Mouse (Mus musculus) frontal cortex, adult (tissue): ENCODE measurements around the gene Paqr9.
"Not testable (repeated sequence)": the region's sequence is repeated elsewhere in the genome, so short reads cannot be mapped to it uniquely, and the experiment has no call there.

Experiments used
- ATAC-seq: cut with Nextera tagmentation; 2 replicates; pipeline ENCODE4 v1.9.2; 2017; ENCODE audit warnings: mild to moderate bottlenecking, moderate library complexity, mixed read lengths; ENCODE audit not compliant: low TSS enrichment

The Paqr9 gene

DNA sequence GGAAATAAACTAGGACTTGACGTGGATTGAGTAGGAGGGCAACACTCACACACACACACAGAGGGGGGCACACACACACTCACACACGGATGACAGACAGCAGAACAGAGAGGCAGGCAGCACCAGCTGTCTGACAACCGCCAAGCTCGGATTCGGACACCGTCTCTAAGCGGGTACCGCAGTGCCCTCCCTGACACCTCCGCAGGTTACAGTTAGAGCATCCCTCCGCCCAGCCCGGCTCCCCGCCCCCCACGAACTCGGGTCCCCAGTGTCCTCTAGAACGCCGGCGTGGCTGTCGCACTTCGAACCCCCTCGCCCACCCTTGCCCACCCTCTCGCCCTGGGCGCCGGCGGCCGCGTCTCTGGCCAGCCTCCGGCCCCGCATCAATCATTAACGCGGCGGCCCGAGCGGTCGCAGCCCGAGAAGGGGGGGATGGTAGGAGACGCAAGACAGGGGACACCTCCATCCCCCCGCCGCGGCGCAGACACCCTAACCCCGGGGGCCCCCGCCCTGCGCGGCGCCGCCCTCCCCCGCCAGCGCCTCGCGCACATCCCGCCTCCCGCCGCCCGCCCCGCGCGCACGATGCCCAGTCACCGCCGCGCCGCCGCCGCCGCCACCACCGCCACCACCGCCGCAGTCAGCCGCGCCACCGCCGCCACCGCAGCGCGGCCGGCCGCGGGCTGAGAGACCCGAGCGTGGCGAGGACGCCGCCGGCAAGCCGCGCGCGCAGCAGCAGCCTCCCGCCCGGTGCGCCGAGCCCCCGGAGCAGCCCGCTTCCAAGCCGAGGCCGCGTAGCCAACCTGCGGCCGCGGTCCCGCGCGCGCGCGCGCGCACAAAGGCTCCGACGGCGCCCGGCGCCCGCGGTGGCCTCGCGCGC, at the start of gene Paqr9:
Gene Paqr9, plus strand, starts transcription at position 599 of the 877 bp plus-strand sequence.
- peak; percentile 45 for ATAC-seq

DNA sequence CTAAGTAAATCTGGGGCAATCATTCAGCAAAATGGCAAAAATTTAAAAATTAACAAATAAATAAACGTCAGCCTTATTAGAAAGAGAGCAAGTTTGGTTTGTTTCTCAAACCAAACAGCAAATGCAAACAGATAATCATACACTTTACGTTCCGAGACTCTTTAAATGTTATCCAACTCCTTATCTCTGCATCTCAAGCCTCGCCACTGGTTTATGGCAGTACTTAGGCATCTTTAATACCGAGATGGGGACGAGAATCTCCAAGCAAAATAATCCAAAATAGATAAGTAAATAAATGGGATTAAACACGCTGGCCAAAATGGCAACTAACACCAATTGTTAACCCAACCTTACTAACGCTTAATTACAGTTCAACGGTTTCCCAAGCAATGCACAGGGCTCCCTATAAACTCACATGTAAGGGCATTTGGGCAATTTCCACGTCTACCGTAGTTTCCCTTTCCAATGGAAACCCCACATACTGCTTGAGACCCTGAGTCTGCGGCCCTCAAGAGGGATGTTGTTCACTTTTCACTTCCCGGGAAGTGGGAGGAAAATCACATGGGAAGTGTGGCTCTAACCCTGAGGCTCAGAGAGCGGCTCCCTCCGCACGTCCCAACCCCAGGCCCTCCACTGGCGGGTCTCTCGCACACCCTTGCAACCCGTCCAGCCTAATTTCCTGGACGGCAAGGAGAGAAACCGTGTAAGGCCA, 48.6 kb upstream of the Paqr9 start:
- peak; percentile 2; the same call in 1 of the 2 replicates for ATAC-seq

DNA sequence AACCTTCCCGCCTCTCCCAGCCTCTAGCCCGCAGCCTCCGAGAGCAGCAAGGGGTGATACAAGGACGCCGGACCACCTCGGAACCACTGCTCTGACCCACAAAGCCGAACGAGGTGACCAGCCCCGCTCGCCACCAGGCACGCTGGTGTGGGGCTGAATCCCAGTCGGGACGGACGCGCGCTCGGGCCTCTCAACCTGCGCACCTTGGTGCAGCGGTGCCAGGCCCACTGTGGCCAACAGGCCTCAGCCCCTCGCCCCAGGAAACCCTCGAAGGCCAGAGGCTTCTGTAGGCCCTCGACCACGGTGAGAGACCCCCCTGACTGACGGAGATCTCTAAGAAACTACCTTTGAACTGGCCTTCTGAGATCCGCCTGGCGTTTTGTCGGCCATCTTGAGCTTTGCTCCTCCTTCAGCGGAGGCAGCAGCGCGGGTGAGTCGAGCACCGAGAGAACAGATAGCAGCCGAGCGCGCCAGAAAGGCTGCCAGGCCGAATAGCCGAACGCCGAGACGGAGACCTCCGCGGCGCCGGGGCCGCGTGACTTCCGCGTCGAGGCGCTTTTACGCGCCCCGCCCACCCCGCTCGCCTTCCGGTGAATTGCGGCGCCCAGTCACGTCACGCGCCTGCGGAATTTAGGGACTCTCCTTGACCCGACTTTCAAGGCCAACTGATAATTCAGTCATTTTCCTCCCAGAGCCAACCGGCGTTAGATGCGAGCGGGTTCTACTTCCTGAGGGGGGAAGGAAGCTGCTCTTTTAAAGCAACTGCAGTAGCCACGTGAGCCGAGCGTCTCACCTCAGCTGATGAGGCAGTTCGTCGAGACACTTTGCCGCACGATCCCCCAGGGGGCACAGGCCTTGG, 47.8 kb upstream of the Paqr9 start, which contains the start of gene U2surp:
Gene U2surp, minus strand, starts transcription at position 525 of the 859 bp plus-strand sequence.
- ATAC-seq = peak; percentile 92

DNA sequence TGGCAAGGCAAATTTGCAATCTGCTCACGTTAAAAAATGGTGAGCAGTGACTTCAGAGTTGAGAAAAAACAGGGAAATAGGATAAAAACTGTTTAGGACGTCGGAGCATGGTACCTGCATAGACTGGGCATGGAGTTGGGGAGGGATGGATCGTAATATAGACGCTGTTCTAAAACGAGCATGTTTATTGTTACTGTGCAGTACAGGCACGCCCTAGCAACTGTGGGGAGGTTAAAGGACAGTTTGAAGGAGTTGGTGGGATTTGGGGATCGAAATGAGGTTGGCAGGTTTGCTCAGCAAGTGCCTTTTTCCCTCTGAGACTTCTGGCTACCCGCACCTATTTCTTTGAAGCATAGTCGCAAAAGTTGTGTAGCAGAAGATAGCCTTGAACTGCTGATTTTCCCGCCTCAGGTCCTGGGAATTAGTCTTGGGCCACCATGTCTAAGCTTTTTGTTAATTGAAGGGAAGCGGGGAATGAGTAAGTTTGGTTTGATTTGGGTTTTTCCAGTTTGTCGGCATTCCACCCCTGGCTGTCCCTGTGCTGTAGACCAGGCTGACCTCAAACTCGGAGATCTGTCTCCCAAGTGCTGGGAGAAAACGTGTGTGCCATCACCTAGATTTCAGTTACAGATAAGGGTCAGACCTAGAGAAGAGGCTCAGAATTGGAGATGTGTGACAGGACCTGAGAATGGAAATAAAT, 47.0 kb upstream of the Paqr9 start:
- peak; percentile 47 for ATAC-seq

DNA sequence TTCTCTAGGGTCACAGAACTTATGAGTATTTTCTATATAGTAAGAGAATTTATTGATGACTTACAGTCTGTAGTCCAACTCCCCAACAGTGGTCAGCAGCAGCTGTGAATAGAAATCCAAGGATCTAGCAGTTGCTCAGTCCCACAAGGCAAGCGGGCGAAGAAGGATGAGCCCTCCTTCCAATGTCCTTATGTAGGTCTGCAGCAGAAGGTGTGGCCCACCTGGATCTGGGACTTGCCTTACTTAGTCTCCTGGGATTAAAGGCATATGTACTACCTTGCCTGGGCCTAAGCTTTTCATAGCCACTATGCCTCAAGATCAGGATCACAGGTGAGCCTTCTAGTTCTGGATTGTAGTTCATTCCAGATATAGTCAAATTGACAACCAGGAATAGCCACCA, 45.7 kb upstream of the Paqr9 start:
- no peak for ATAC-seq

GRCm38 (mm10) chr9:95514361-95514760, 45.1 kb upstream of the Paqr9 start:
- not testable (repeated sequence) for ATAC-seq

DNA sequence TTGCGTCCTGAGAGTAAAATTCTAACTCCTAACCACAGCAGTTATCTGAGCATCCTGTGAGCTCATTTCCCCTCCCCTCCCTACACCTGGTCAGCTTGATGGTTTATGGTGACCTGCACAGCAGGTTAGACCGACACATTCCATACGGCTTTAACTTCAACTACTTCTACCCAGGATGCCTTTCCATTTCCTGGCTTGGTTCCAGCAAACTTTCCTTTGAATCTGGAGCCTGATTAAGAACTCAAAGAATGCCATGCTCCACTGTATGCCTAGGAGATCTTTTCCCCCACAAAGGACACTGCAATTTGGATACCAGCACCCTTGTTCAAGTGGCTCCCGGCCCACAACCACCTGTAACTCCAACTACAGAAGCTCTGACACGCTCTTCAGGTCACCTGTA, 38.9 kb upstream of the Paqr9 start:
- no peak for ATAC-seq

DNA sequence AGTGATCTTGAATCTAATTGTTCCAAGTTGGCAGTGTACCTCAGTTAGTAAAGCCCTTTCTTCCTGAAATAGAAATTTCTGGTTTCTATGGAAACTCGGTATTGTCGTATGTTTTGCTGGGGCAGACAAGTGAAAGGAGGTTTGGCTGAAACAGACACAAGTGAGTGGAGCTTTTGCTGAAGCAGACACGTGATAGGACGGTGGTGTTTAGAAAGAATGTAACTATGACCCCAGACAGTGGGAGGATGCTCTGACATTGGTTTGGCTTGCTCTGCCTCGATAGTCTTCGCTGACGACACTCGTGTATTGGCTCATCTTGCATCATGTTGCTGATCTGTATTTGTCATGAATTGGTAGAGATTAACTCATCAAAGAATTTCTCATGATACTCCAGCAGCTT, 38.4 kb upstream of the Paqr9 start:
- 0 out of 2 replicates have a peak, but pooled peaks have one; percentile 41 for ATAC-seq

DNA sequence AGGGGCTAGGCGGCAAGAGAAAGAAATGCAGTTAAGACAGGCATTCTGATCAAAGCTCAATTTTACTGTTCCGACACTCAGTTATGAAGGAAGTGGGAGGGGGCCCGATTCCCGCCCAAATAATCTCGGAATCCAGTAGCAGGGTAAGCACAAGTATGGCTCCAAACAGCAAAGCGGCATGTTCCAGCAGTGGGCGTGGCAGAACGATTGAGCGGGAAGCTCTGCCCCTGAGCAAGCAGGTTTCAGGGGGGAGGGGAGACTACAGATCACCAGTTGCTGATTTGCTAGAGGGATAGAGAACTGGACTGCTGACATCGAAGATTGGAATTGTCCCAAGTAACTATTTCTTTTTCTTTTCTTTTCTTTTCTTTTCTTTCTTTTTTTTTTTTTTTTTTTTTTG, 37.9 kb upstream of the Paqr9 start:
- ATAC-seq = no peak

DNA sequence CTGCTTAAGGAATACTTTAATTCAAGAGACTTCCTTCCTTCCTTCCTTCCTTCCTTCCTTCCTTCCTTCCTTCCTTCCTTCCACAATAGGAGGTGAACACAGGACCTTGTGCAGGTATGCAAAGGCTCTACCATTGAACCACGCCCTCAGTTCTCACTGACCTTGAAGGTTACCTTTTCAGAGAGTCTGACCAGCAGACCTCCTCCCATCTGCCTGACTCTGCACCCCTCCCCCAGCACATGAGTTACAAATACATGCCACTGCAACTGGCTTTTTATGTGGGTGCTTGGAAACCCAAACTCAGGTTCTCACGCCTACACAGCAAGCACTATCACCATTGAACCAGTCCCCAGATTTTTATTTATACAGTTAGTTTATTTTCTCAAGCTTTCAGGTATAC, 36.9 kb upstream of the Paqr9 start:
- ATAC-seq = no peak

GRCm38 (mm10) chr9:95525376-95525775, 34.1 kb upstream of the Paqr9 start:
- ATAC-seq = no peak

- ATAC-seq = no peak
Measured at GRCm38 (mm10) chr9:95525961-95526360, 33.5 kb upstream of the Paqr9 start.

DNA sequence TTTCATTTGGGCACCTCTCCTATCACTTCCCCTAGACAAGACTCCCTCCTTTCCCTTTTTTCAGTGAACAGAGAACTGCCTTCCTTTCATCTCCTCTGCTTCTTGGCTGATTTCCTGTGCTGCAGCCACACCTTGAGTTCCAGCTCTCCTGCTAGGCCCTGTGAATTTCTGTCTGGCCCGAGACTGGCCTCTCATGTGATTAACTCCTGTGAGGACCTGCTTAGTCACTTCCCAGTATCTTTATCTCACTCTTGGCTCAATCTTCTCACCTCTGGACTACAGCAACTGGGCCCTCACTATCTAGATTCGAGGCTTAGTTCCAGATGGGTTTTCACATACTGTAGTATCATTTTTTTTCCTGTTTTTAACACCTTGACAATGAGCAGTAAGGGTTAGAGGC, 31.8 kb upstream of the Paqr9 start:
- no peak for ATAC-seq

- ATAC-seq = no peak; the same call in 1 of the 2 replicates
Measured at GRCm38 (mm10) chr9:95531144-95531543, 28.3 kb upstream of the Paqr9 start.

DNA sequence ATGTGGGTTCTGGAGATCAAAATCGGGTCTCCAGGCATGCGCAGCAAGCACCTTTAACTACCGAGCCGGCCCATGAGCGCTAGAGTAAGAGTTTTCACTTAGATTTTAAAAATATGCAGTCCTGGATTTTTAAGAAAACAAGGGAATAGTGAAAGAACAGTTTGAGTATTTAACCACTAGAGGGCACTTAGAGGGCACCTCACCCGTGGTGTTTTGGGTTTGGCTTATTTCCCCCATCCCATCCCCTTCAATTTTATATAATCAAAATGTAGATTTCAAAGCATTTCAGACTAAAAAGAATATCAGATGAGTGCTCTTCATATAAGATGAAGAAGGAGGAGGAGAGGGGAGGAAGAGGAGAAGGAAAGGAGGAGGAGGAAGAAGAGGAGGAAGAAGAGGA, 25.6 kb upstream of the Paqr9 start:
- ATAC-seq = peak; percentile 70

DNA sequence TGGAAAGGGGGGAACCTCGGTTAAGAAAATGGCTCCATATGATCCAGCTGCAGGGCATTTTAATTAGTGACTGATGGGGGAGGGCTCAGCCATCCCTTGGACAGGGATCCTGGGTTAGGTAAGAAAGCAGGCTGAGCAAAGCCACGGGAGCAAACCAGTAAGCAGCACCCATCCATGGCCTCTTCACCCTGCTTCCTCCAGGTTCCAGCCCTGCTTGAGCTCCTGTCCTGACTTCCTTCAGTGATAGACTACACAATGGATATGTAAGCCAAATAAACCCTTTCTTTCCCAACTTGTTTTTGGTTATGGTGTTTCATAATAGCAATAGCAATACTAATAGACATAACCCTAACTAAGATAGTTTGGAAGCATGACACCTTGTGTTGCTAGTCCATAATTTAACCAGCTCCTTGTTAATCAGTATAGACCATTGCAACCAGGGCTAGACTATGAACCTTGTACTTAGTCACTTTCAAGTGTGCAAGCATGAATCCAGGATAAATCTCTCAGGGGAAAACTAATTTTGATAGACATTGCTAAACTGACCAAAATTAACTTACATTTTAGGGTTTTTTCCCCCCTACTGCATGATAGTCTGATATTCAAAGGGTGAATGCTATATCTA, 20.2 kb upstream of the Paqr9 start:
- no peak for ATAC-seq

DNA sequence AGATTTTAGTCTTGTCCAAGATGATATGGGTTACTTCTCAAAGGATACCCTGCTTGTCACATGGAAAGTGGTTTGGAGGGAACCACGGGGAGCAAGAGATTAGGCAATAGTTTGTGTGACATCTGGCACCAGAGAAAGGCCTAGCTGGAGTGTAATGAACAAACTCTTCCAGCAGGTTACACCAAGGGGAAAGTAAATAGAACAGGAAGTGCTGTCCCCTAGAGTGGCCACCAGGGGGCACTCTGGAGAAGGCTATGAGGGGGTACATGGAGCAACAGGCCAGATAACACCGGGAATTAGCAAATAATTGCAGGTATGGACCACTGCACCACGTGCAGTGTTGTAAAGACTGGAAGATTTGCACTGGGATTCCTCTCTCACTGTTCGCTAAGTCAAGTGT, 19.0 kb upstream of the Paqr9 start:
- ATAC-seq = 0 out of 2 replicates have a peak, but pooled peaks have one; percentile 34

DNA sequence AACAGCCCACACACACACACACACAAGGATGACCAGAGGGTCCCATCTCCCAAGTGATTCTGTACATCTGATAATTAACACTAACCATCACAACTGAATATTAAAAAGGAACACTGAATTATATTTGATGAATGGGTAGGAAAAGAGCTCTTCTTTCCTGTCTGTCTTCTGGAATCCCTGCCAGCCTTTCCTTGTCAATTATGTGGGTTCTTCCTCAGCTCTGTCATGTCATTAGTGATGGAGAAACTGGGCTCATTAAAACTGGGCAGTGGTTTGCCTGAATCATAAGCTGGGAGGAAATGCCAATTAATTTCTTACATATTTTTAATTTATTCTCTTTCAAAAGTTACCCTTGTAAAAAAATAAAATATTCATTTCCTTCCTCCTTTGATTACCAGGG, 18.2 kb upstream of the Paqr9 start:
- ATAC-seq = no peak

DNA sequence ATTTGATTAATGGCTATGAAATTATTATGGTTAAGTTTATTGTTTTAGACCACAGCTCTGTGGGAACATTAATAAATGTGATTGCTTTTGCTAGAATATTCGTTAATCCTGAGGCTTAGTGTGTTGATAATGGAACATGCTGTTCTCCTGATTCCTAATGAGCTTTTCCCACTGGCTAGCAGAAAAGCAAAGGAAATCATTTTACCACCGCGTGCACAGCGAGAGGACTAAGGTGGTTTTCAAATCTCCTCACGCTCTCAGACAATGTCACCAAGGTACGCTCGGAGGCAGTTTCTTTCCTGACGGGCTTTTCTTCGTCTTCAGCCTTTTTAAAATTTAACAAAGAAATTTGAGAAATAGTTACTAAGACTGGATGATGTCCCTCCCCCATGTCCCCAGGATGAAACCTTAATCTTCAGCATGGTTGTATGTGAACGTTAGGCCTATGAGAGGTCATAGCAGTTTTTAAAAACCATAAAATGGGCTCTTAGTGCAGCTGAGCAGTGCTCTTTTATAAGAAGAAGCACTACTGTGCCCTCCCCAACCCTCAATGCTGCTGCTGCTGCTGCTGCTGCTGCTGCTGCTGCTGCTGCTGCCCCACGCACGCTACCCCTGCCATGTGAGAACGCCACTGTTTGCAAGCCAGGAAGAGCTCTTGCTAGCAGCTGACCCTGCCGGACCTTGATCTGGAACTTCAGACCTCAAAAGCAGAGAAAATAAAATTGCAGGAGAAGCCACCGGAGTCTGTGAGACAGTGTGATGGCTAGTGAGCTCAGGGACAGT, 17.6 kb upstream of the Paqr9 start:
- ATAC-seq = no peak

- ATAC-seq = no peak
Measured at GRCm38 (mm10) chr9:95542475-95542874, 17.0 kb upstream of the Paqr9 start.
